Mouse (Mus musculus): ENCODE measurements at regions not wholly inside any gene's neighbourhood (a gene's known extent, or its start where the extent isn't known, plus 50 kb on each side); places are given as distances from the start of the nearest gene placed in this dataset.

GRCm38 (mm10) chr4:9107295-9107694 is 868.5 kb upstream of the Car8 start:
- H3K4me1 ChIP-seq (ENCODE audit: control insufficient read depth, insufficient read depth, low read length): no peaks in the 10 kb centered on the region
- H3K9ac ChIP-seq (replicated peaks; ENCODE audit: low read length): no peak overlapping the region
- no peaks in the 10 kb centered on the region for H3K36me3 ChIP-seq (ENCODE audit: control insufficient read depth, insufficient read depth, low read length)
- no peak overlapping the region for H3K27ac ChIP-seq (replicated peaks; ENCODE audit: low read depth, low read length)
- no peaks in the 10 kb centered on the region; the same call in 1 of the 2 replicates for H3K9me3 ChIP-seq (ENCODE audit: control insufficient read depth, low read length)
- H3K4me2 ChIP-seq (ENCODE audit: low read length): no peak overlapping the region
- H3K27me3 ChIP-seq (ENCODE audit: control insufficient read depth, insufficient read depth, low read length): no peaks in the 10 kb centered on the region
- WGBS: 88% methylated on average over 14 of the region's 14 CpGs
- no peak for DNase-seq
- no peak overlapping the region for H3K4me3 ChIP-seq (replicated peaks; ENCODE audit: low read depth, low read length)
- no peak for ATAC-seq (ENCODE audit: low FRiP score, low TSS enrichment)

GRCm38 (mm10) chr4:9106778-9107177 is 867.9 kb upstream of the Car8 start:
- no peaks in the 10 kb centered on the region; the same call in 1 of the 2 replicates for H3K9me3 ChIP-seq (ENCODE audit: control insufficient read depth, low read length)
- no peaks in the 10 kb centered on the region for H3K4me1 ChIP-seq (ENCODE audit: control insufficient read depth, insufficient read depth, low read length)
- H3K36me3 ChIP-seq (ENCODE audit: control insufficient read depth, insufficient read depth, low read length): no peaks in the 10 kb centered on the region
- no peak overlapping the region for H3K4me2 ChIP-seq (ENCODE audit: low read length)
- ATAC-seq (ENCODE audit: low FRiP score, low TSS enrichment) (no peak), DNase-seq (no peak)
- H3K9ac ChIP-seq (replicated peaks; ENCODE audit: low read length): no peak overlapping the region
- H3K27ac ChIP-seq (replicated peaks; ENCODE audit: low read depth, low read length): no peak overlapping the region
- WGBS: 91% methylated on average over 9 of the region's 9 CpGs
- H3K27me3 ChIP-seq (ENCODE audit: control insufficient read depth, insufficient read depth, low read length): no peaks in the 10 kb centered on the region
- no peak overlapping the region for H3K4me3 ChIP-seq (replicated peaks; ENCODE audit: low read depth, low read length)

- DNase-seq: peak; percentile 30
- Histone ChIP-seq H3K4me1 (ENCODE audit: control insufficient read depth, insufficient read depth, low read length) (no peaks in the 10 kb centered on the region), H3K36me3 (ENCODE audit: control insufficient read depth, insufficient read depth, low read length) (no peaks in the 10 kb centered on the region), H3K9ac (replicated peaks; ENCODE audit: low read length) (no peak overlapping the region), H3K27me3 (ENCODE audit: control insufficient read depth, insufficient read depth, low read length) (no peaks in the 10 kb centered on the region), H3K9me3 (ENCODE audit: control insufficient read depth, low read length) (no peaks in the 10 kb centered on the region; the same call in 1 of the 2 replicates), H3K27ac (replicated peaks; ENCODE audit: low read depth, low read length) (no peak overlapping the region), H3K4me3 (replicated peaks; ENCODE audit: low read depth, low read length) (no peak overlapping the region), H3K4me2 (ENCODE audit: low read length) (no peak overlapping the region)
- WGBS: 27% methylated on average over 6 of the region's 6 CpGs
- ATAC-seq (ENCODE audit: low FRiP score, low TSS enrichment): no peak
Measured at GRCm38 (mm10) chr4:9104657-9105056, 865.8 kb upstream of the Car8 start.

- no peak for ATAC-seq (ENCODE audit: low FRiP score, low TSS enrichment)
Measured at GRCm38 (mm10) chr4:9103958-9104357, 865.1 kb upstream of the Car8 start.

GRCm38 (mm10) chr4:9096809-9097700 is 858.2 kb upstream of the Car8 start:
- 23% methylated on average over 24 of the region's 24 CpGs for WGBS
- H3K4me3 ChIP-seq (replicated peaks; ENCODE audit: low read depth, low read length): no peak overlapping the region
- DNase-seq (peak; percentile 96), ATAC-seq (ENCODE audit: low FRiP score, low TSS enrichment) (peak; percentile 59; the same call in 1 of the 2 replicates)
- H3K9me3 ChIP-seq (ENCODE audit: control insufficient read depth, low read length): no peaks in the 10 kb centered on the region
- peaks cover 18% of the 10 kb centered on the region; the same call in 1 of the 2 replicates for H3K4me1 ChIP-seq (ENCODE audit: control insufficient read depth, insufficient read depth, low read length)
- no peak overlapping the region for H3K27ac ChIP-seq (replicated peaks; ENCODE audit: low read depth, low read length)
- peak overlapping the region; percentile 34 for H3K4me2 ChIP-seq (ENCODE audit: low read length)
- H3K9ac ChIP-seq (replicated peaks; ENCODE audit: low read length): no peak overlapping the region
- no peaks in the 10 kb centered on the region for H3K27me3 ChIP-seq (ENCODE audit: control insufficient read depth, insufficient read depth, low read length)
- H3K36me3 ChIP-seq (ENCODE audit: control insufficient read depth, insufficient read depth, low read length): no peaks in the 10 kb centered on the region

More at GRCm38 (mm10) chr4:9103958-9104357, 865.1 kb upstream of the Car8 start:
- no peak overlapping the region for H3K4me3 ChIP-seq (replicated peaks; ENCODE audit: low read depth, low read length)
- H3K4me2 ChIP-seq (ENCODE audit: low read length): no peak overlapping the region
- no peaks in the 10 kb centered on the region; the same call in 1 of the 2 replicates for H3K9me3 ChIP-seq (ENCODE audit: control insufficient read depth, low read length)
- H3K36me3 ChIP-seq (ENCODE audit: control insufficient read depth, insufficient read depth, low read length): no peaks in the 10 kb centered on the region
- no peaks in the 10 kb centered on the region for H3K4me1 ChIP-seq (ENCODE audit: control insufficient read depth, insufficient read depth, low read length)
- H3K27ac ChIP-seq (replicated peaks; ENCODE audit: low read depth, low read length): no peak overlapping the region
- DNase-seq: no peak
- WGBS: 74% methylated on average over 8 of the region's 8 CpGs
- no peak overlapping the region for H3K9ac ChIP-seq (replicated peaks; ENCODE audit: low read length)
- H3K27me3 ChIP-seq (ENCODE audit: control insufficient read depth, insufficient read depth, low read length): no peaks in the 10 kb centered on the region

GRCm38 (mm10) chr4:9096274-9096673 is 857.4 kb upstream of the Car8 start:
- Histone ChIP-seq H3K27ac (replicated peaks; ENCODE audit: low read depth, low read length) (no peak overlapping the region), H3K4me1 (ENCODE audit: control insufficient read depth, insufficient read depth, low read length) (peaks cover 18% of the 10 kb centered on the region; the same call in 1 of the 2 replicates), H3K9me3 (ENCODE audit: control insufficient read depth, low read length) (no peaks in the 10 kb centered on the region), H3K27me3 (ENCODE audit: control insufficient read depth, insufficient read depth, low read length) (no peaks in the 10 kb centered on the region), H3K4me2 (ENCODE audit: low read length) (no peak overlapping the region), H3K4me3 (replicated peaks; ENCODE audit: low read depth, low read length) (no peak overlapping the region), H3K9ac (replicated peaks; ENCODE audit: low read length) (no peak overlapping the region), H3K36me3 (ENCODE audit: control insufficient read depth, insufficient read depth, low read length) (no peaks in the 10 kb centered on the region)
- 82% methylated on average over 2 of the region's 2 CpGs for WGBS
- DNase-seq: no peak
- ATAC-seq (ENCODE audit: low FRiP score, low TSS enrichment): peak; percentile 32; the same call in 1 of the 2 replicates

GRCm38 (mm10) chr4:9095646-9096045 is 856.8 kb upstream of the Car8 start:
- Histone ChIP-seq H3K9ac (replicated peaks; ENCODE audit: low read length) (0 out of 2 replicates have a peak overlapping the region, but pooled peaks have one; percentile 6), H3K36me3 (ENCODE audit: control insufficient read depth, insufficient read depth, low read length) (no peaks in the 10 kb centered on the region), H3K4me2 (ENCODE audit: low read length) (no peak overlapping the region), H3K27ac (replicated peaks; ENCODE audit: low read depth, low read length) (no peak overlapping the region), H3K9me3 (ENCODE audit: control insufficient read depth, low read length) (no peaks in the 10 kb centered on the region), H3K27me3 (ENCODE audit: control insufficient read depth, insufficient read depth, low read length) (no peaks in the 10 kb centered on the region), H3K4me3 (replicated peaks; ENCODE audit: low read depth, low read length) (no peak overlapping the region), H3K4me1 (ENCODE audit: control insufficient read depth, insufficient read depth, low read length) (peaks cover 18% of the 10 kb centered on the region; the same call in 1 of the 2 replicates)
- WGBS: 67% methylated on average over 7 of the region's 7 CpGs
- DNase-seq (peak; percentile 39), ATAC-seq (ENCODE audit: low FRiP score, low TSS enrichment) (no peak)

GRCm38 (mm10) chr4:9094522-9094921 is 855.7 kb upstream of the Car8 start:
- ATAC-seq (ENCODE audit: low FRiP score, low TSS enrichment) (0 out of 2 replicates have a peak, but pooled peaks have one; percentile 32), DNase-seq (peak; percentile 30)
- Histone ChIP-seq H3K4me3 (replicated peaks; ENCODE audit: low read depth, low read length) (no peak overlapping the region), H3K4me1 (ENCODE audit: control insufficient read depth, insufficient read depth, low read length) (peaks cover 18% of the 10 kb centered on the region; the same call in 1 of the 2 replicates), H3K4me2 (ENCODE audit: low read length) (no peak overlapping the region), H3K27me3 (ENCODE audit: control insufficient read depth, insufficient read depth, low read length) (no peaks in the 10 kb centered on the region), H3K9ac (replicated peaks; ENCODE audit: low read length) (no peak overlapping the region), H3K36me3 (ENCODE audit: control insufficient read depth, insufficient read depth, low read length) (no peaks in the 10 kb centered on the region), H3K9me3 (ENCODE audit: control insufficient read depth, low read length) (no peaks in the 10 kb centered on the region), H3K27ac (replicated peaks; ENCODE audit: low read depth, low read length) (no peak overlapping the region)
- 16% methylated on average over 10 of the region's 10 CpGs for WGBS
